Mouse (Mus musculus): ENCODE data around the gene Chrm2.

DNA sequence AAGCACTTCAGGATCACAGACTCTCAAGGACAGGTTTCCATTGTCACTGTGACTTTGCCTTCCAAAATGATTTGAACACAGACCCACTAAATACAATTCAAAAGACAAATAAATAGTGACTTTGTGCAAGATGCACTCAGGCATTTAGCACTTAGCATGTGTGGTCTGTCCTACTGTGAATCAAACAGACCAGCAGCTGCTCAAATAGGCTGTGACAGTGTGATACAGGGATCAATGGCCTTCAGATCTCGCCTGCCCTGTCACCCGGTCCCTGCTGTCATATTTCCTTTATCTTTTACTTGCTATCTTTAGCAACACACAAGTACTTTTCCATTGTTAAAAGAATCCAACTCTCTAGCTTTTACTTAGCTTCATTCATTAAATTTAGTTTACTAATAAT, 31.8 kb downstream of the Chrm2 start:
- no peak for TF ChIP-seq CTCF (IDR thresholded peaks at IDR 0.05; ENCODE audit: extremely low read depth, insufficient read depth, low read length)
- TF ChIP-seq POLR2A (IDR thresholded peaks at IDR 0.05; ENCODE audit: extremely low read depth, insufficient read depth, low read length), result no peak
